Mouse (Mus musculus) c-Kit-negative CD71-positive TER-119-positive erythroid progenitor cells, embryonic 14.5 days (primary cell): ENCODE data around the gene 4931429L15Rik.

Source experiments
- DNase-seq: peaks from one replicate; pipeline ENCODE4 v3.0.0-alpha.2; 2013; ENCODE audit warnings: low read depth, low spot score

The 4931429L15Rik gene

GRCm38 (mm10) chr9:46259111-46259510 is 60.7 kb downstream of the 4931429L15Rik start:
- no peak for DNase-seq

- no peak for DNase-seq
Measured at GRCm38 (mm10) chr9:46257546-46257945, 62.2 kb downstream of the 4931429L15Rik start.

DNA sequence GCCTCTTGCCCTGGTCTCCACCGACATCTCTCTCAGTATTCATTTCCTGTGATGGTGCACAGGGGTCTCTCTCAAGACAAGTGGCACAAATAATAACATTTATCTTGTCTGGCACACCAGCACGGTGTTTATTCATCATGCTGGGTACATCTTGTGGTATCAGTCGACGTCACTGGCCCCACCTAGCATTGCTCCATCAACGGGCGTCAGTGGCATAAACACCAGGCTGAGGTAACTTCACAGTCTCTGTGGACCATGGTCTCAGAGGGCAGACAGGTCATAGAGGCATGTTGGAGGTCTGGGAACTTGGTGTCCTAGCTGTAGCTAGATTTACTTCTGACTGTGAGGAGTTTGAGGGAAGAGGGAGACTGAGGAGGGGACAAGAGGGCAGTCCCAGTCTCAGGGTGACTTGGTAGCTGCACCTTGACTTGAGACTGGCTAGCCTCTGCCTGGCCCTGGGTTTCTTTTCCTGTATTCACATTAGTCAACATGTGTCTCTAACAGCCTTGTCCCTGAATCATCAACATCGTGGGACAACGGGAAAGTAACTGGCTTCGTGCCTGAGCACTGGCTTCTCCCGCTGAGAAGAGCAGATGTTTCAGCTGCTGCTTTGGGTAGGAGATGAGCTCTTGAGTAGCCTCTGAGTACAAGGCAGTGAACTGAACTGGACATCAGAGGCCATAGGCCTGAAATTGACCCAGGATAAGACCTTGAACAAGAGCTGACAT is 63.0 kb downstream of the 4931429L15Rik start:
- no peak for DNase-seq

- no peak for DNase-seq
Measured at GRCm38 (mm10) chr9:46256177-46256576, 63.6 kb downstream of the 4931429L15Rik start.
